ENCODE assay signal across 10 mouse cellular contexts in genomic region chr8:92998600-92998999, GRCm38 (mm10). TPM values are rescaled to one million over a fixed set of nuclear protein-coding genes. Genes with fewer than 3 reads are reported as not detected.
A peak's percentile ranks its signal among the peaks of the same experiment; 100 is the strongest.
DNase-seq lines count a peak whose midpoint lies in the region; ATAC-seq and TF ChIP-seq lines count a peak whose summit lies in the region.
"Had no signal": no experiment of that assay in that cellular context is flagged by ENCODE, and none has a peak within 500 bp of the region (broad histone marks: within the 10 kb centered on the region; RNA-seq: fewer than 3 reads in every experiment).

No protein-coding gene starts in this region.

- TF ChIP-seq CTCF in liver, postnatal 0 days (IDR thresholded peaks at IDR 0.05; ENCODE audit: low read depth) = peak; percentile 74
- peak; percentile 89 for TF ChIP-seq CTCF in stomach, postnatal 0 days (IDR thresholded peaks at IDR 0.05; ENCODE audit: low read depth)

- no peaks in the 10 kb centered on the region for H3K9me3 ChIP-seq in midbrain, embryonic 11.5 days (ENCODE audit: control insufficient read depth, low read length)
- H3K9me3 ChIP-seq in midbrain, embryonic 15.5 days = no peaks in the 10 kb centered on the region
- no peaks in the 10 kb centered on the region for H3K9me3 ChIP-seq in liver, postnatal 0 days (ENCODE audit: low read length)
- no peaks in the 10 kb centered on the region for H3K9me3 ChIP-seq in stomach, postnatal 0 days (ENCODE audit: control insufficient read depth, low read length)
- H3K9me3 ChIP-seq: lung, embryonic 15.5 days; stomach, embryonic 15.5 days had no signal

- peak; percentile 13 for DNase-seq in cerebellum, adult 9-10 months
- no peak for DNase-seq in cerebellum, adult 8-10 months
- DNase-seq in midbrain, embryonic 11.5 days (ENCODE audit: low spot score, missing footprints) = peak; percentile 96
- peak; percentile 88 for DNase-seq in embryo, embryonic 10 days (ENCODE audit: low spot score)
- DNase-seq in kidney, adult 9 months = peak; percentile 57
- peak; percentile 24 for DNase-seq in liver, postnatal 0 days
- DNase-seq in stomach, postnatal 0 days (ENCODE audit: low spot score) = peak; percentile 32

- H3K27ac ChIP-seq in midbrain, embryonic 11.5 days (ENCODE audit: low read depth, low read length) = no peak overlapping the region
- no peak overlapping the region for H3K27ac ChIP-seq in midbrain, embryonic 15.5 days
- H3K27ac ChIP-seq in liver, postnatal 0 days (ENCODE audit: low read depth) = no peak overlapping the region
- H3K27ac ChIP-seq in stomach, postnatal 0 days (replicated peaks) = no peak overlapping the region
- H3K27ac ChIP-seq: lung, embryonic 15.5 days; stomach, embryonic 15.5 days had no signal

- no peaks in the 10 kb centered on the region for H3K36me3 ChIP-seq in midbrain, embryonic 11.5 days (ENCODE audit: control insufficient read depth, insufficient read depth, low read length)
- no peaks in the 10 kb centered on the region for H3K36me3 ChIP-seq in midbrain, embryonic 15.5 days (replicated peaks)
- no peaks in the 10 kb centered on the region for H3K36me3 ChIP-seq in liver, postnatal 0 days (replicated peaks; ENCODE audit: insufficient read depth, low read length)
- no peaks in the 10 kb centered on the region for H3K36me3 ChIP-seq in stomach, postnatal 0 days (ENCODE audit: control insufficient read depth, insufficient read depth, low read length)
- H3K36me3 ChIP-seq: lung, embryonic 15.5 days; stomach, embryonic 15.5 days had no signal

- no peaks in the 10 kb centered on the region for H3K27me3 ChIP-seq in midbrain, embryonic 11.5 days (ENCODE audit: control insufficient read depth, insufficient read depth, low read length)
- no peaks in the 10 kb centered on the region for H3K27me3 ChIP-seq in midbrain, embryonic 15.5 days (replicated peaks)
- H3K27me3 ChIP-seq in liver, postnatal 0 days (ENCODE audit: insufficient read depth, low read length) = no peaks in the 10 kb centered on the region
- H3K27me3 ChIP-seq in stomach, postnatal 0 days (ENCODE audit: control insufficient read depth, insufficient read depth, low read length) = no peaks in the 10 kb centered on the region
- H3K27me3 ChIP-seq: stomach, embryonic 15.5 days had no signal

- no peaks in the 10 kb centered on the region for H3K4me1 ChIP-seq in midbrain, embryonic 11.5 days (ENCODE audit: control insufficient read depth, insufficient read depth, low read length)
- no peaks in the 10 kb centered on the region for H3K4me1 ChIP-seq in midbrain, embryonic 15.5 days
- no peaks in the 10 kb centered on the region for H3K4me1 ChIP-seq in liver, postnatal 0 days (ENCODE audit: insufficient read depth)
- no peaks in the 10 kb centered on the region for H3K4me1 ChIP-seq in stomach, postnatal 0 days (replicated peaks; ENCODE audit: control insufficient read depth, insufficient read depth)
- H3K4me1 ChIP-seq: lung, embryonic 15.5 days; stomach, embryonic 15.5 days had no signal

- no peak for ATAC-seq in midbrain, embryonic 11.5 days (ENCODE audit: low FRiP score)
- no peak for ATAC-seq in midbrain, embryonic 15.5 days (replicated peaks)
- ATAC-seq in liver, postnatal 0 days = no peak
- ATAC-seq in stomach, postnatal 0 days (ENCODE audit: low FRiP score, low TSS enrichment) = no peak

- no peak overlapping the region for H3K9ac ChIP-seq in midbrain, embryonic 11.5 days (ENCODE audit: low read length)
- no peak overlapping the region for H3K9ac ChIP-seq in midbrain, embryonic 15.5 days
- no peak overlapping the region for H3K9ac ChIP-seq in liver, postnatal 0 days (replicated peaks)
- H3K9ac ChIP-seq in stomach, postnatal 0 days (ENCODE audit: low read length) = no peak overlapping the region
- H3K9ac ChIP-seq: lung, embryonic 15.5 days; stomach, embryonic 15.5 days had no signal

- no peak overlapping the region for H3K4me3 ChIP-seq in midbrain, embryonic 11.5 days (ENCODE audit: low read depth, low read length)
- H3K4me3 ChIP-seq in midbrain, embryonic 15.5 days = no peak overlapping the region
- no peak overlapping the region for H3K4me3 ChIP-seq in liver, postnatal 0 days (ENCODE audit: low read depth, low read length)
- no peak overlapping the region for H3K4me3 ChIP-seq in stomach, postnatal 0 days (ENCODE audit: low read depth, low read length)
- H3K4me3 ChIP-seq: lung, embryonic 15.5 days; stomach, embryonic 15.5 days had no signal

- 51% methylated on average over 2 of the region's 2 CpGs for WGBS in midbrain, embryonic 11.5 days
- 45% methylated on average over 2 of the region's 2 CpGs for WGBS in midbrain, embryonic 15.5 days
- WGBS in liver, postnatal 0 days (ENCODE audit: insufficient replicate concordance) = 38% methylated on average over 2 of the region's 2 CpGs
- 38% methylated on average over 2 of the region's 2 CpGs for WGBS in stomach, postnatal 0 days

- no peak overlapping the region for H3K4me2 ChIP-seq in midbrain, embryonic 11.5 days
- no peak overlapping the region for H3K4me2 ChIP-seq in midbrain, embryonic 15.5 days
- no peak overlapping the region for H3K4me2 ChIP-seq in liver, postnatal 0 days (ENCODE audit: low read depth, low read length)
- H3K4me2 ChIP-seq in stomach, postnatal 0 days (replicated peaks; ENCODE audit: low read depth) = no peak overlapping the region
- H3K4me2 ChIP-seq: lung, embryonic 15.5 days; stomach, embryonic 15.5 days had no signal

- no peak for TF ChIP-seq EP300 in liver, postnatal 0 days (IDR thresholded peaks at IDR 0.05; ENCODE audit: low read depth)
- no peak for TF ChIP-seq EP300 in stomach, postnatal 0 days (optimal IDR thresholded peaks at IDR 0.05)

RNA-seq across cellular contexts. Expression of gene Slc6a2, which starts 38.7 kb away (rescaled TPM):
- 0.03 TPM in 1 of 2 replicates, not detected in the other for polyA plus RNA-seq in midbrain, embryonic 11.5 days (2014; fragmentation: Nextera tagmentation; extraction: Ambion mirVana)
- 0.89 and 3.5 TPM in 2 replicates for polyA plus RNA-seq in midbrain, embryonic 15.5 days (2015; fragmentation: Nextera tagmentation; extraction: Ambion mirVana)
- not detected in 2 replicates for polyA plus RNA-seq in liver, postnatal 0 days (2015; fragmentation: Nextera tagmentation; extraction: Ambion mirVana)
- polyA plus RNA-seq in stomach, postnatal 0 days (2015; fragmentation: Nextera tagmentation; extraction: Ambion mirVana) = 0.07 and 0.13 TPM in 2 replicates

RNA-seq across cellular contexts. Expression of gene Ces1a, which starts 49.4 kb away (rescaled TPM):
- not detected in 2 replicates for polyA plus RNA-seq in midbrain, embryonic 11.5 days (2014; fragmentation: Nextera tagmentation; extraction: Ambion mirVana)
- polyA plus RNA-seq in midbrain, embryonic 15.5 days (2015; fragmentation: Nextera tagmentation; extraction: Ambion mirVana) = not detected in 2 replicates
- not detected in 2 replicates for polyA plus RNA-seq in liver, postnatal 0 days (2015; fragmentation: Nextera tagmentation; extraction: Ambion mirVana)
- polyA plus RNA-seq in stomach, postnatal 0 days (2015; fragmentation: Nextera tagmentation; extraction: Ambion mirVana) = not detected in 2 replicates
- polyA plus RNA-seq: lung, embryonic 15.5 days; stomach, embryonic 15.5 days had no signal
